Mouse (Mus musculus) adrenal gland, postnatal 10 days (tissue): ENCODE results near the gene Cutc. TPM values are rescaled to one million over a fixed set of nuclear protein-coding genes. Genes with fewer than 3 reads are reported as not detected.

Source experiments
- DNase-seq: peaks from one replicate; pipeline ENCODE4 v3.0.0; 2021; ENCODE audit warnings: mixed read lengths
- total RNA-seq, 2 experiments: library from RNA; stranded (reverse); gene quantifications; 2 replicates each; pipeline ENCODE4 v1.2.3; 2021

Cutc gene
- total RNA-seq, 2 experiments from 2014 or later = 15.7 to 18.7 TPM

DNA sequence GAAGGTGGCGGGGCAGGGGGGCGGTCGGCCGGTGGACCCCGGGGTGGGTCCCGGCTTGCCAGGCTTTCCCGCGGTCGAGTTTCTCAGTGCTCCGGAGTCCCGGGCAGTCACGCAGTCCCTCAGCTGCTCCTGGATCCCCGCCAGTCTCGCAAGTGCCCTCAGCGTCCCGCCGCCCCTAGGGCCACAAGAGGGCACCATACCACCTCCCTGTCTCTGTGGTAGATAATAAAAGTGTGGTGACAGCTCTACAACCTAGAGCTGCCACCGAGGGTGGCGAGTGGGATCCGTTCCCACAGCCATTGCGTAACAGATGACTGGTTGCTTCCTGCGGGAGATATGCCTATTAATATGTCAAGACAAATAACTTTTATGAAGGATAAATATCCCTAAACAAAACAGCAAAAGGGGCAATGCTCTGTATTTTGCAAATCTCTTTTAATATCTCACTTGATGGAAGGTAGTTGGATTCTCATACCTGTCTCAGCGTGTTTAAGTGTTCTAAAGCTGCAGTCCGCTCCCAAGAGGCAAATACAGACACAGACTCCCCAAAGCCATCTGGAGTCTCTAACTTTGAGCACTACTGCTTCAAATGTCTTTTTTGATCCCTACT, 535 bp downstream of the Cutc start:
- DNase-seq = peak; percentile 95

- DNase-seq = no peak
Observed at GRCm38 (mm10) chr19:43754237-43754636, 1.4 kb downstream of the Cutc start.

DNA sequence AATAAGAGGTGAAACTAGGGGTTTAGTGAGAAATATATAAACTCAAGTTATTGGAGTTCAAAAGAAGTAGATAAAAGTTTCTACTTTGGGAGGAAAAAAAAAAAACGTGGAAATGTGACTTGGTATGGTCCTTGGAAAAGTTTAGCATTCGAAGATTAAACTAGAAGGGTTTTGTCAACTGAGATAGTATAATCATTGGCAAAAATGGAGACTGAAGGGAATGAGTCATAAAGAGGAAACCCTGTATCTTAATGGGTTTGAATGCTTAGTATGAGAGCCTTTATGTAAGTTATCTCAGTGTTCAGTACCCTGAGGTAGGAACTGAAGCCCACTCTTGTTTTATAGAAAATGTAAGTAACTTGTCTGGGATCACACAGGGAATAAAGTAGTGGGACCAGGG, 2.1 kb downstream of the Cutc start:
- DNase-seq = no peak

DNA sequence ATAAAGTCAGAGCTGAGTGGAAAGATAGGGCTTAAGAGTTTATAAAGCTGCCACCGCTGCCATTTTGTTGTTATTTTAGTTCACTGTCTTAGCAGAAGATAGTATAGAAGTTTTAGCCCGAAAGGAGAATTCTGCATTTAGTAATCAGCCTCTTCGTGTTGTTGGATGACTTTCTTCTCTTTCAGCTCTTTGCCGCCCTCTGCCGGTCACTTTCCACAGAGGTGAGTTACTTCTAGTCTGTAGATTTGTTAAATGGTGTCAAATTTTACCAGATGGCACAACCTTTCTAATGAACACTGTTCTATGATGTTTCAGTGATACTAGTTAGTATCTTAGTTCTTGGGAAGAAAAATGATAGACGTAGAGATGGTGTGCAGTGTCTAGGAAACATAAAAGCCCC, 7.7 kb downstream of the Cutc start:
- peak; percentile 84 for DNase-seq

- DNase-seq = no peak
Observed at GRCm38 (mm10) chr19:43761543-43762256, 8.9 kb downstream of the Cutc start.

- no peak for DNase-seq
Observed at GRCm38 (mm10) chr19:43762410-43762809, 9.6 kb downstream of the Cutc start.

- no peak for DNase-seq
Observed at GRCm38 (mm10) chr19:43766451-43766850, 13.7 kb downstream of the Cutc start.

- no peak for DNase-seq
Observed at GRCm38 (mm10) chr19:43767549-43768322, 14.9 kb downstream of the Cutc start.

DNA sequence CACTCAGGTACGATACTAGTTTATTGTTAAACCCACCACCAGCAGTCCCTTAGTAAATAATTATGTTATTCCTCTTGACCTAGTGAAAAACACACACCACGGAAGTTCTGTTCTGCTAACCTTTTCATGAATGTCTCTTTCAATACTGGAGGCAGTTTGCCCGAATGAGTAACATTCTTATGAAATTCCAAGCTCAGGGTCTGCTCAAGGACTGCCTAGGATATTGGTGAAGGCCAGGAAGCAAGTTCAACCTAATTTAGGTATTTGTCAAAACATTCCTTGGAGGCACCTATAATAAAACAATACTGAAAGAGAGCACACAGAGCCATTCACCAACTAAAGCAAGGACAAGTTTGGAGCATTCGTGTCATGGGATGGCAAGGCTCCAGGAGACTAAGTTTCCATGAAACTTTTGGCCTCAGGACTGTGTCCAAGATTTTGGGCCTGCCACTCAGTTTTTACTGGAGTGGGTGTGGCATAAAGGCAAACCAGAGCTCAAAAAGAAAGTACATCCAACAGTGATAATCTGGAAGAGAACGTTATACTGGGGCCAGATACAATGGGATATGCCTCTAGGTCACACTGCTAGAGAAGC, 16.7 kb downstream of the Cutc start:
- peak; percentile 69 for DNase-seq

- no peak for DNase-seq
Observed at GRCm38 (mm10) chr19:43770584-43770983, 17.8 kb downstream of the Cutc start.

GRCm38 (mm10) chr19:43771499-43771969, 18.7 kb downstream of the Cutc start:
- no peak for DNase-seq

DNA sequence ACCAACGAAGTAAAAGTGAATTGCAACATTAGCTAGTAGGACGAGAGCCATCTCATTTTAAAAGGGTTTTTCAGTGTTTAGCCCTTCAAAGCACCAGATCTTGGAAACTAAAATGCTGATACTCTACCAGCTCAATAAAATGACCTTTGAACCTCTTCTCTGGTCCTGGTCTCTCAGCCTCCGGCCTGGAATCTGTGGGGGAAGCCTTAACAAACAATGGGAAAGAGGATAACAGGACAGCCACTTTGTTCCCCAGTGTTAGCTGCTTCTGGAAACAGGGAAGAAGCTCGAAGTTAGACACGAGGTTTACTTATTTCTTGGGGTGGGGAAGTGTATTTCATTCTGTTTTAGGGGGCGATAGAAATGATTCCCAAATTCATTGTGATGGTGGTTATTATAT, 19.5 kb downstream of the Cutc start:
- DNase-seq = no peak

- DNase-seq = no peak
Observed at GRCm38 (mm10) chr19:43775433-43775832, 22.6 kb downstream of the Cutc start.

DNA sequence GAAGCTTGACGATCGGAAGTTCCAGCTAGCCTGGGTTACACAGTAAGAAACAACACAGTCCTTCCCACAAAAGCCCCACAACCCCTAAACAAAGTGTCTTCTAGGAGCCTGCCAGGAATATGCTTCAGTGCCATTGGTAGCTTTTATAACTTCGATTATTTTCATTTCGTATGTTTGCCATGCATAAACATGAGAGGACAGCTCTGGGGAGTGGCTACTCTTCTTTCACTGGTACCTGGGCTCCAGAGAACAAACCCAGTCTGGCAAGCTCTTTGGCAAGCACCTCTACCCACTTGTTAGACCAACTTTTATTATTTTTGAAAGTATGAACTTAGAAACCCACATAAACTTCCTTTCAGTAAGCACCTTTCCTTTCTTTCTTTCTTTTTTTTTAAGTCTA, 23.8 kb downstream of the Cutc start:
- no peak for DNase-seq

DNA sequence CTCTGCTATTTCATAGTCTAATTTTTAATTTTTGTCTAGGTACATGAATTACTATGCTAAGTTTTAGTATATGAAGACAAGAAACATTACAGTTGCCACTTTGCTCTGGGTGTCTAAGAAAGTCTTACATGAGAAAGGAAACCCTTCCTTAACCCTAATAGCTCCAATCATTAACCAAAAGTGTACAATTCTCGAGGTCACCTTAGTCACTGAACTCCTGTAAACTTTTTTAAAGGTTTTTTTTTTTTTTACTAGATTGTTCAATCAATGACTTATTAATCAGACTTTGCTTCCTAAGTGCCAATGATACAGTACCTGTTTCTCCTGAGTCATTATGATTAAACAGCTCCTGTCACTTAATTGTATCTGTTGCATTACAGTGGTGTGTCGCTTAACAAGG, 24.5 kb downstream of the Cutc start:
- no peak for DNase-seq

DNA sequence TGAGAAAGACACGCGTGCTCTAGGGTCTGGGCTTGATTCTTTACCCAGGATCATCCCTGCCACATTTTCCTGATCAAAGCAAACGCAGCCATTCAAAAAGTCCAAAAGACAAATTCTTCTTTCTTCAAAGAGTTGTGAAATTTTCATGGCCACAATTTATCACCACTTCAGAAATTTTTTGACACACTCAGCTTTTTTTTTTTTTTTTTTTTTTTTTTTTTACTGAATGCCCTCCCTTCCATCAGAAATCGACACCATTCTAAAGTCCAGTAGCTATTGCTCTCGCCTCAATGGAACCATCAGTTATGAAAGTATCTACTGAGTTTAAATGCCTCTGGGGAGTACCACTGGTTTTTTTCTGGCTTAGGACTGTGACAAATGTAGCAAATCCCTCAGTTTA, 27.6 kb downstream of the Cutc start:
- DNase-seq = no peak

DNA sequence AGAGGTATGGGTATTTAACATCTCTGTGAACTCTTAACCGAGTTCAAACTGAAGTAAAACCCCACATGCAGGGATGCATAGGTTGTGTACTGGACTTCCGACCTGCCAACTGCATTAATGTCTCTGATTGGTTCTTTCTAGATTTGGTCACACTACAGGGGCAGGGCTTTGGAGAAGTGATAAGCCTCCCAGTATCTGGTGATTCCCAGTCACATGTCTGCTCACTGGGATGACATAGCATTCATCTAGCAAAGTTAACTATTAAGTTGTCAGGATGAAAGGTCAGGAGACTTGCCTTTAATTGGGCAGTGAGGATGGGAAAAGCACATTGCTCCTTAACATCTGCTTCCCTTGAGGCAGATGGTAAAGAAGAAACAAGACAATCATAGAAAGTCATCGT, 29.2 kb downstream of the Cutc start, which contains the start of gene Abcc2:
Gene Abcc2 (plus strand): TSS at position 213 of the 400 bp plus-strand sequence.
- no peak for DNase-seq

GRCm38 (mm10) chr19:43784761-43785160, 32.0 kb downstream of the Cutc start:
- DNase-seq = no peak

- no peak for DNase-seq
Observed at GRCm38 (mm10) chr19:43786249-43787026, 33.6 kb downstream of the Cutc start.

GRCm38 (mm10) chr19:43789817-43790216, 37.0 kb downstream of the Cutc start:
- no peak for DNase-seq

GRCm38 (mm10) chr19:43792537-43792936, 39.7 kb downstream of the Cutc start:
- no peak for DNase-seq

DNA sequence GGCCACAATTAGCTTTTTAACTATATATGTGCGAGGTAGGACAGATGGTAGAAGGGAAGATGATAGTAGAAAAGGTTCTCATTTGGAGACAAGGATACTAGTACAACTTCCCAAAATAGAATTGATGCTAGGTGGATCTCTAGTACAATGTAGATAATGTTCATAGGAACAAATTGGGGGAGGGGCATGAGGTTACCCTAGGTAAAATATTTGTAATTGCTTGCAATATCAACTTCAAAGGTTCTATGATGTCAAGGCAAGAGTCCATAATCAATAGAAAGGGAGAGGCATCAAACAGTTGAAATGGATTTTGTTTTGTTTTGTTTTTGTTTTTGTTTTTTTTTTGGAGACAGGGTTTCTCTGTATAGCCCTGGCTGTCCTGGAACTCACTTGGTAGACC, 41.2 kb downstream of the Cutc start:
- no peak for DNase-seq
